Mouse (Mus musculus) bone marrow, adult 2 months (tissue): ENCODE results near the gene Tmeff2.

Experiments used
- CTCF ChIP-seq: fragments of 200-500 bp; IDR thresholded peaks from 2 replicates; pipeline ENCODE4 v1.5.1; 2011; ENCODE audit warnings: low read length, control low read depth; ENCODE audit not compliant: control insufficient read depth, insufficient read depth
- POLR2A ChIP-seq: fragments of 200-500 bp; IDR thresholded peaks from 2 replicates; pipeline ENCODE4 v1.6.1; 2011; ENCODE audit warnings: low read depth, mild to moderate bottlenecking, control low read depth, low read length, borderline replicate concordance; ENCODE audit not compliant: control insufficient read depth

- TF ChIP-seq CTCF (no peak), POLR2A (no peak)
Observed at GRCm38 (mm10) chr1:51215631-51216030, 315.2 kb downstream of the Tmeff2 start.
